Mouse (Mus musculus): ENCODE results near the gene Nrde2. TPM values are rescaled to one million over a fixed set of nuclear protein-coding genes. Genes with fewer than 3 reads are reported as not detected.
"Not testable (repeated sequence)": the region's sequence is repeated elsewhere in the genome, so short reads cannot be mapped to it uniquely, and the experiment has no call there.

Nrde2 gene
- total RNA-seq, 2 experiments from 2014 or later: 10.0 to 12.7 TPM

GRCm38 (mm10) chr12:100184976-100185375 is 25.5 kb upstream of the Nrde2 start:
- not testable (repeated sequence) for DNase-seq (ENCODE audit: low spot score)
- intact Hi-C loops (cut with DNase I): loop anchor here (5.0 kb wide), 1 partner anchor 337 kb away; the partner anchor contains the start of gene Ttc7b

GRCm38 (mm10) chr12:100183970-100184369 is 24.5 kb upstream of the Nrde2 start:
- no peak for DNase-seq (ENCODE audit: low spot score)
- intact Hi-C loops (cut with DNase I): no loop called here

GRCm38 (mm10) chr12:100182676-100183075 is 23.2 kb upstream of the Nrde2 start:
- intact Hi-C loops (cut with DNase I): no loop called here
- no peak for DNase-seq (ENCODE audit: low spot score)

GRCm38 (mm10) chr12:100180802-100181201 is 21.3 kb upstream of the Nrde2 start:
- intact Hi-C loops (cut with DNase I): no loop called here
- DNase-seq (ENCODE audit: low spot score): no peak

GRCm38 (mm10) chr12:100178898-100179440 is 19.5 kb upstream of the Nrde2 start:
- intact Hi-C loops (cut with DNase I): no loop called here
- no peak for DNase-seq (ENCODE audit: low spot score)

- DNase-seq (ENCODE audit: low spot score): no peak
- intact Hi-C loops (cut with DNase I): no loop called here
Measured at GRCm38 (mm10) chr12:100176469-100177056, 17.1 kb upstream of the Nrde2 start.

GRCm38 (mm10) chr12:100172481-100172880 is 13.0 kb upstream of the Nrde2 start:
- intact Hi-C loops (cut with DNase I): no loop called here
- DNase-seq (ENCODE audit: low spot score): no peak

GRCm38 (mm10) chr12:100167931-100168871 is 8.7 kb upstream of the Nrde2 start:
- DNase-seq (ENCODE audit: low spot score): no peak
- intact Hi-C loops (cut with DNase I): no loop called here

- intact Hi-C loops (cut with DNase I): no loop called here
- no peak for DNase-seq (ENCODE audit: low spot score)
Measured at GRCm38 (mm10) chr12:100167502-100167901, 8.0 kb upstream of the Nrde2 start.

- intact Hi-C loops (cut with DNase I): no loop called here
- no peak for DNase-seq (ENCODE audit: low spot score)
Measured at GRCm38 (mm10) chr12:100166939-100167338, 7.5 kb upstream of the Nrde2 start.

GRCm38 (mm10) chr12:100166177-100166576 is 6.7 kb upstream of the Nrde2 start:
- intact Hi-C loops (cut with DNase I): no loop called here
- DNase-seq (ENCODE audit: low spot score): no peak

GRCm38 (mm10) chr12:100164991-100165500 is 5.6 kb upstream of the Nrde2 start:
- intact Hi-C loops (cut with DNase I): no loop called here
- DNase-seq (ENCODE audit: low spot score): no peak

GRCm38 (mm10) chr12:100152466-100152865 is 7.0 kb downstream of the Nrde2 start:
- no peak for DNase-seq (ENCODE audit: low spot score)
- intact Hi-C loops (cut with DNase I): no loop called here

- intact Hi-C loops (cut with DNase I): no loop called here
- no peak for DNase-seq (ENCODE audit: low spot score)
Measured at GRCm38 (mm10) chr12:100144269-100144668, 15.2 kb downstream of the Nrde2 start.

GRCm38 (mm10) chr12:100143737-100144136 is 15.7 kb downstream of the Nrde2 start:
- intact Hi-C loops (cut with DNase I): no loop called here
- DNase-seq (ENCODE audit: low spot score): no peak

GRCm38 (mm10) chr12:100142848-100143523 is 16.5 kb downstream of the Nrde2 start:
- intact Hi-C loops (cut with DNase I): no loop called here
- no peak for DNase-seq (ENCODE audit: low spot score)

- intact Hi-C loops (cut with DNase I): no loop called here
- DNase-seq (ENCODE audit: low spot score): no peak
Measured at GRCm38 (mm10) chr12:100135117-100135516, 24.3 kb downstream of the Nrde2 start.

GRCm38 (mm10) chr12:100134395-100134936 is 25.0 kb downstream of the Nrde2 start:
- DNase-seq (ENCODE audit: low spot score): no peak
- intact Hi-C loops (cut with DNase I): loop anchor here (5.0 kb wide), 1 partner anchor 203 kb away; no protein-coding TSS in a partner anchor

- DNase-seq (ENCODE audit: low spot score): no peak
- intact Hi-C loops (cut with DNase I): loop anchor here (5.0 kb wide), 1 partner anchor 206 kb away; no protein-coding TSS in a partner anchor
Measured at GRCm38 (mm10) chr12:100131655-100132054, 27.8 kb downstream of the Nrde2 start.

- DNase-seq (ENCODE audit: low spot score): no peak
- intact Hi-C loops (cut with DNase I): loop anchor here (5.0 kb wide), 1 partner anchor 206 kb away; no protein-coding TSS in a partner anchor
Measured at GRCm38 (mm10) chr12:100131167-100131566, 28.3 kb downstream of the Nrde2 start.

Measured in heart, postnatal 25 days (tissue).